Mouse (Mus musculus) embryonic facial prominence, embryonic 14.5 days (tissue): ENCODE data around the gene Ppbp. TPM values are rescaled to one million over a fixed set of nuclear protein-coding genes. Genes with fewer than 3 reads are reported as not detected.
A peak's percentile ranks its signal among the peaks of the same experiment; 100 is the strongest.

Experiments
- ATAC-seq: fragments of 200-750 bp; cut with Nextera tagmentation; 2 replicates; pipeline ENCODE4 v1.8.0; 2017; ENCODE audit warnings: low read depth, moderate number of reproducible peaks, moderate TSS enrichment
- DNase-seq: peaks from one replicate; pipeline ENCODE4 v3.0.0-alpha.2; 2015; ENCODE audit warnings: low spot score
- H3K27ac ChIP-seq: fragments of 300-500 bp; sonication (generic); replicated peaks from 2 replicates; pipeline ENCODE4 v1.5.1; 2014; ENCODE audit warnings: low read depth, mild to moderate bottlenecking, low read length, moderate library complexity
- H3K27me3 ChIP-seq: fragments of 300-500 bp; sonication (generic); replicated peaks from 2 replicates; pipeline ENCODE4 v1.6.1; 2014; ENCODE audit warnings: low read length; ENCODE audit not compliant: control insufficient read depth, insufficient read depth
- H3K36me3 ChIP-seq: fragments of 300-500 bp; sonication (generic); 2 replicates; pipeline ENCODE4 v1.6.1; 2014; ENCODE audit warnings: low read length, mixed read lengths; ENCODE audit not compliant: control insufficient read depth, insufficient read depth
- H3K4me1 ChIP-seq: fragments of 300-500 bp; sonication (generic); 2 replicates; pipeline ENCODE4 v1.6.1; 2014; ENCODE audit warnings: antibody characterized with exemption, low read length; ENCODE audit not compliant: control insufficient read depth, insufficient read depth
- H3K4me2 ChIP-seq: fragments of 300-500 bp; sonication (generic); 2 replicates; pipeline ENCODE4 v1.6.1; 2014; ENCODE audit warnings: low read depth, mild to moderate bottlenecking, low read length, moderate library complexity, mixed read lengths
- H3K4me3 ChIP-seq: fragments of 300-500 bp; sonication (generic); 2 replicates; pipeline ENCODE4 v1.5.1; 2014; ENCODE audit warnings: low read depth, mild to moderate bottlenecking, low read length
- H3K9ac ChIP-seq: fragments of 300-500 bp; sonication (generic); 2 replicates; pipeline ENCODE4 v1.6.1; 2014; ENCODE audit warnings: low read depth, mild to moderate bottlenecking, low read length, moderate library complexity, mixed read lengths
- H3K9me3 ChIP-seq: fragments of 300-500 bp; sonication (generic); 2 replicates; pipeline ENCODE4 v1.6.1; 2016; ENCODE audit warnings: low read length; ENCODE audit not compliant: control insufficient read depth
- WGBS: fragments of 180-500 bp; shearing (Covaris S2); extraction: QIAGEN DNeasy Blood & Tissue Kit; methylation state at CpG from one replicate; pipeline ENCODE4 v1.1.7; 2014; 5-methylcytosine and 5-hydroxymethylcytosine counted together
- polyA plus RNA-seq: library from polyadenylated mRNA; unstranded; fragments of >200 nt; fragmentation: Nextera tagmentation; extraction: Ambion mirVana; gene quantifications from 2 replicates; pipeline ENCODE4 v1.2.1, GENCODE M21; 2014

The Ppbp gene
- polyA plus RNA-seq, 1 experiment from 2014 or later: 3.6 TPM

DNA sequence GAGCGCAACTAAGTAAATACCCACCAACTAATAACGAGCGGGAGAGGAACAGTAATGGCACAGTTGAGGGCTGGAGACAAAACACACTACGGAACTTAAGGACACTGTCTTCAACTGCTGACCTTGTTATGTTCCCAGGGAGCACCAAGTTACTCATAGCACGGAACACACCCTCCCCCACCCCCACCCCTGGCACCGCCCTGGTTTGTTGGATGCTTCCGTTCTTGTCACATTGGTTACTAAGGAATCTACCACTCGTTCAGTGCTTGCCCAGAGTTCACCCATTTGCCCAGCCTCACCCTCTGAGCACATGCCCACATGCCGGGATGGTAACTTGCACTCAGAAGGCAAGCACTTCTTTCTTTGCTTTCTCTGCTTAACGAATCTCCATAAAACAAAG is 9.3 kb downstream of the Ppbp start:
- no peak overlapping the region for H3K4me3 ChIP-seq
- H3K9me3 ChIP-seq: no peaks in the 10 kb centered on the region
- H3K27ac ChIP-seq: no peak overlapping the region
- no peaks in the 10 kb centered on the region; the same call in 1 of the 2 replicates for H3K27me3 ChIP-seq
- 85% methylated on average over 10 of the region's 10 CpGs for WGBS
- H3K4me1 ChIP-seq: no peaks in the 10 kb centered on the region; the same call in 1 of the 2 replicates
- DNase-seq (no peak), ATAC-seq (no peak)
- no peak overlapping the region for H3K4me2 ChIP-seq
- H3K36me3 ChIP-seq: no peaks in the 10 kb centered on the region
- no peak overlapping the region for H3K9ac ChIP-seq

DNA sequence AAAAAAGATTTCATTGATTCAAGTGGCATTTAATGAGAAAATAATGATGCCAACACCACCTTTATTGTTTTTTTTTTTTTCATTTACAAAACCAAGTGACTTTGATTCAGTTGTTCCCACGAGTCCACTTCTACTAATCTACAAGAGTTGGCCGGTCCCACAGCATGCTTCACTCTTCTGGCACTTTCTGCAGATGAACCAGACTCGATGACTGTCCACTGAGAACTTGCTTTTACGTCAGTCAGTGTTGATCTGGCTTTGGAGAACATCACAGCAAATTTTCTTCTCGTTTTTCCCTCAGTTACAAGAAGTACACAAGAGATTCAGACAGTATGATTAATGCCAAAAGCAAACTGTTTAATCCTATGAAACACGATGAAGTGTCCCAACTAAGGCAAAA is 10.5 kb downstream of the Ppbp start:
- H3K27ac ChIP-seq: no peak overlapping the region
- H3K4me2 ChIP-seq: no peak overlapping the region
- H3K4me3 ChIP-seq: no peak overlapping the region
- no peaks in the 10 kb centered on the region for H3K36me3 ChIP-seq
- DNase-seq: no peak
- no peaks in the 10 kb centered on the region; the same call in 1 of the 2 replicates for H3K27me3 ChIP-seq
- no peaks in the 10 kb centered on the region; the same call in 1 of the 2 replicates for H3K4me1 ChIP-seq
- WGBS: 80% methylated on average over 6 of the region's 6 CpGs
- no peaks in the 10 kb centered on the region for H3K9me3 ChIP-seq
- ATAC-seq: no peak
- H3K9ac ChIP-seq: no peak overlapping the region

DNA sequence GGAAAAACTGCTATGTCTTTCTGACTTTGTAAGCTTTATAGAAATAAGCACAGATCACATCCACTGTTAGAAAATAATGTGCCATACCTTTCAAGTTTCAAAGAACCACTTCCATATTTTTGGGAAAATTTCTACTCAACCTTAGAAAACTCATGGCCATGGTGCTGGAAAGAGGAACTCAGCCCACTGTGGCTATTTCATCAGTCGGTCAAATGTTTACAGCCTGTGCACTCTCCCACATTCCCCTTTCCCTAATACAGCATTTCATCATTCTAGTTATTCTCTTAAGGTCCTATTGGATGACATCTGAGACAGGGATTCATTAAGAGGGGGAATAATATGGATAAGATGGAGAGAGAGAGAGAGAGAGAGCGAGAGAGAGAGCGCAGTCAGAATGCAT is 15.4 kb downstream of the Ppbp start:
- H3K27me3 ChIP-seq: no peaks in the 10 kb centered on the region
- DNase-seq: no peak
- no peak overlapping the region for H3K27ac ChIP-seq
- no peak overlapping the region for H3K4me2 ChIP-seq
- no peaks in the 10 kb centered on the region for H3K9me3 ChIP-seq
- H3K4me3 ChIP-seq: no peak overlapping the region
- H3K9ac ChIP-seq: no peak overlapping the region
- ATAC-seq: no peak
- H3K4me1 ChIP-seq: no peaks in the 10 kb centered on the region
- 78% methylated on average over 3 of the region's 3 CpGs for WGBS
- H3K36me3 ChIP-seq: no peaks in the 10 kb centered on the region

DNA sequence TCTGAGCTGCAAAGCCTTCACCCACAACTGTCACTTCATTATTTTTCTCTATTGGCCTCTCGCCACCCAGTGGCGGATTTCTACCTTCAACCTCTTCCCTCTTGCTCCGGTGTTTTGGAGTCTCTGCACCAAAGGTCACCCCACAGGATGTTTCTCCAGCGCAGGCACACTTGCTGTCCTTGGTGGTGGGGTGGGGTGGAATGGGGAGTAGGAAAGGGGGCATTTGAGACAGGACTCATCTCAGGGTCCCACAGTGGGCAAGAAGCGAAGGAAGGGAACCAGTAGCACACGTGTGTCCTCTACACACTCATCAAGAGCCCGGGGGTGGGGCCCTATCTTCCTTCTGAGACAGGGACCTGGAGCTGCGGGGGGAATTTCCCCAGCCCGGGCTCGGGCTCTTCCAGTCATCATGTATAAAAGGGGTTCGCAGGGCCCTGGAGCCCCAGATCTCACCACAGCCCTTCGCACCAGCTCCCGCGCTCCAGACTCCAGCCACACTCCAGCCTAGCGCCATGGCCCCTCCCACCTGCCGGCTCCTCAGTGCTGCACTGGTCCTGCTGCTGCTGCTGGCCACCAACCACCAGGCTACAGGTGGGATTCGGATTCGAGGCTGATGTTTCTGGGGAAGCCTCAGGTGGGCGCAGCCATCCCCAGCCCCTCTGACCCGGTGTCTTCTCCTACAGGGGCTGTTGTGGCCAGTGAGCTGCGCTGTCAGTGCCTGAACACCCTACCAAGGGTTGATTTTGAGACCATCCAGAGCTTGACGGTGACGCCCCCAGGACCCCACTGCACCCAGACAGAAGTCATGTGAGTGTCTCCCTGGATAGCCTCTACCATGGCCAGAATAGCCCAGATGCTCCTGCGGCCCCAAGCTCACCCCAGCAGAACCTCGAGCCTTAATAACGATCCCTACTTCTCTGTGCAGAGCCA is 17.6 kb downstream of the Ppbp start, which contains the start of gene Cxcl3:
Gene Cxcl3, plus strand, starts transcription at position 445 of the 930 bp plus-strand sequence.
- H3K9me3 ChIP-seq: no peaks in the 10 kb centered on the region
- H3K4me2 ChIP-seq: peak within 1 kb of the TSS; percentile 60
- H3K4me3 ChIP-seq: peak within 1 kb of the TSS; percentile 24
- no peaks in the 10 kb centered on the region for H3K27me3 ChIP-seq
- WGBS: 18% methylated on average over 19 of the region's 26 CpGs
- H3K27ac ChIP-seq: no peak within 1 kb of the TSS
- peak; percentile 84 for ATAC-seq
- no peaks in the 10 kb centered on the region for H3K36me3 ChIP-seq
- H3K9ac ChIP-seq: no peak within 1 kb of the TSS
- H3K4me1 ChIP-seq: no peaks in the 10 kb centered on the region; the same call in 1 of the 2 replicates
- peak; percentile 54 for DNase-seq

DNA sequence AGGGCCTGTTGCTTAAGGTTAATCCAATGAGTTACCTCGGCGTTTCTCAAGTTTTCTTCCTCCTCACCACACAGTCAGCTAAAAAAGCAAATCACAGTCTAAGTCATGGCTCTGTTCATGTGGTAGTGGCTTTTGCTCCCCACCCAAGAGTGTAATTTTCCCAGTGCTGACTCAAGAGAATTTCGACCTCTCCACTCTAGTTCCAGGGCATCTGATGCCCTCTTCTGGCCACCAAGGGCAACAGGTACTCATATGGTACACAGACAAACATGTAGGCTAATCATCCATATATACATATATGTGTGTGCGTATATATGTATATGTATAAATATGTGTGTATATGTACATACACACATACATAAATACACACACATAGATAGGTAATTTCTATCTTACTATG is 19.8 kb downstream of the Ppbp start:
- no peaks in the 10 kb centered on the region for H3K36me3 ChIP-seq
- ATAC-seq (no peak), DNase-seq (no peak)
- no peaks in the 10 kb centered on the region; the same call in 1 of the 2 replicates for H3K4me1 ChIP-seq
- H3K9me3 ChIP-seq: no peaks in the 10 kb centered on the region
- H3K4me3 ChIP-seq: no peak overlapping the region
- WGBS: 67% methylated on average over 4 of the region's 4 CpGs
- H3K4me2 ChIP-seq: no peak overlapping the region
- H3K9ac ChIP-seq: no peak overlapping the region
- H3K27me3 ChIP-seq: no peaks in the 10 kb centered on the region
- H3K27ac ChIP-seq: no peak overlapping the region

DNA sequence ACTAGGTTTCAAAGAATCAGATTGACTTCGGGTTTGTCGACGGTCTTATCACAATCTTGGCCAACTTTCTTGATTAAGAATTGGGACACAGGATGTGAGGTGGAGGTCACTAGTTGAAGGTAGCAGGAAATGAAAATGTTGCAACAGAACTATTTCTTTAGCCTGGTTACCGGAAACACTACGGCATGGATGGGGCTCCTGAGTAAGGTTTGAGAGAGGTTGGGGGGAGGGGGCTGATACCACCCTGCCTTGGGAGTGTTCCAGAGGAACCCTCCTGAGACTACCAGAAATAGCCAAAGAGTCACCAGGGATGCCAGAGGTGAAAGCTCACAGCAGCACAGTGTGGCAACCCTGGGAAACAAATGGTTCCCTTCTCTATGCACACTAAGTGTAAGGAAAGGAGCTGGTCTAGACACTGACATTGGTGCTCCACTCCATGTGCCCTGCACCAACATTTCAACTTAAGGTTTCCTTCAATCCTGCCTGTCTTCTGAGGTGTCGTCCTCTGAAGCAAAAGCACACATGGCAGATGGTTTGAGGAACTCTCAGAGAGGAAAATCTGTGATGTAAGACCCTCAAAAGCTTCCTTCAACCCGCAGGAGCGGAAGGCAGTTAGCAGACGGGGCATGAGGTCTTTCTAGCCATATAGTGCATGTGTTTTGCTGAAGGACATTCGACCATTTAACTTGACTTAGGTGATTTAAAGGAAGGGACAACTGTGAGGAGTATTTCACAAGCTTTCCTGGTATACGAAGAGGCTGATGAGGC is 21.2 kb downstream of the Ppbp start:
- Histone ChIP-seq H3K27me3 (no peaks in the 10 kb centered on the region), H3K4me2 (no peak overlapping the region), H3K27ac (no peak overlapping the region), H3K4me1 (no peaks in the 10 kb centered on the region; the same call in 1 of the 2 replicates), H3K4me3 (no peak overlapping the region), H3K9ac (no peak overlapping the region), H3K36me3 (no peaks in the 10 kb centered on the region), H3K9me3 (no peaks in the 10 kb centered on the region)
- 70% methylated on average over 11 of the region's 11 CpGs for WGBS
- ATAC-seq (no peak), DNase-seq (no peak)

DNA sequence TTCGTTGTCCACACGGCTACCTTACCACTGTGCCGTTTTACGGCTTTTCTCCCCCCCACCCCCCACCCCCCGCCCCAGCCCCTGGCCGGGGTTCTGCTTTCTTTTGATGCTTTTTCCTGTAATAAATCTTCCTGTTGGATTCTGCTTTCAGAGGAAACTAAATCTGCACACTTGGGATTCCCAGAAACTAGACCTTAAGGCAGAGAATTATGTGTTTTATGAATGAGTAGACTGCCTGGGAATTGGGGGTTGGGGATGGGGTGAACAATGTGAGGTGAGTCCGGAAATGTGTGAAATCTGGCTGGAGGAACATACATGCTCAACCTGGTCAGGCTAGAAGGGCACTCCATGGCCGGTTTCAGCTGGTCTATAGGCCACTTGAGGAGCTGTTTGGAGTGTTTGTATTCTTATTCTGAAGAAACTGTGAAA is 21.8 kb downstream of the Ppbp start:
- WGBS: 48% methylated on average over 8 of the region's 8 CpGs
- no peak for ATAC-seq
- no peak overlapping the region for H3K9ac ChIP-seq
- no peaks in the 10 kb centered on the region for H3K9me3 ChIP-seq
- H3K27ac ChIP-seq: no peak overlapping the region
- no peaks in the 10 kb centered on the region for H3K36me3 ChIP-seq
- H3K27me3 ChIP-seq: no peaks in the 10 kb centered on the region
- H3K4me3 ChIP-seq: no peak overlapping the region
- no peak overlapping the region for H3K4me2 ChIP-seq
- no peak for DNase-seq
- no peaks in the 10 kb centered on the region; the same call in 1 of the 2 replicates for H3K4me1 ChIP-seq

DNA sequence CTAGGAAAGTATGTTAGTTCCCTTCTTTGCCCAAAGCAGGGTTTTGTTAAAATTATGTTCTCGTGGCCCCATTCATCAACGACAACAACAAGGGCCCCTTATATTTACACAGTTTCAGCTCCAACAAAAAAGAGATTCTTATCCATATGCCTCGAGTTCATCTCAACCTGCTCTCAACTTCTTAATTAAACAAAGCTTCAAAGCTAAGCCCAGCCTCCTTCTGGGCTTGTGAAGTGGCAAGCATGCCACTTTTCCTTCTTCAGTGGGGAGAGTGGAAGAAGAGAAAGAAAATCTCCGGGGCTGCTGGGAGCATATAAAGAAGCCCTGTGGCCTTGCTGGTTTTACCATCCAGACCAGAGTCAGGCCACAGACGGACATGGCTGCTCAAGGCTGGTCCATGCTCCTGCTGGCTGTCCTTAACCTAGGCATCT is 25.9 kb downstream of the Ppbp start, which contains the start of gene Cxcl15:
Gene Cxcl15, plus strand, starts transcription at position 340 of the 431 bp plus-strand sequence.
- no peak within 1 kb of the TSS for H3K4me3 ChIP-seq
- no peak within 1 kb of the TSS for H3K9ac ChIP-seq
- no peaks in the 10 kb centered on the region for H3K9me3 ChIP-seq
- H3K4me2 ChIP-seq: no peak within 1 kb of the TSS
- WGBS: 61% methylated on average over 5 of the region's 5 CpGs
- ATAC-seq (no peak), DNase-seq (no peak)
- no peak within 1 kb of the TSS for H3K27ac ChIP-seq
- H3K4me1 ChIP-seq: no peaks in the 10 kb centered on the region; the same call in 1 of the 2 replicates
- no peaks in the 10 kb centered on the region for H3K27me3 ChIP-seq
- H3K36me3 ChIP-seq: no peaks in the 10 kb centered on the region
